Mouse (Mus musculus): ENCODE data around the gene Arpp21. TPM values are rescaled to one million over a fixed set of nuclear protein-coding genes. Genes with fewer than 3 reads are reported as not detected.
A peak's percentile ranks its signal among the peaks of the same experiment; 100 is the strongest.

Arpp21 gene
- polyA plus RNA-seq, 1 experiment from 2014 or later, result 61.8 TPM

DNA sequence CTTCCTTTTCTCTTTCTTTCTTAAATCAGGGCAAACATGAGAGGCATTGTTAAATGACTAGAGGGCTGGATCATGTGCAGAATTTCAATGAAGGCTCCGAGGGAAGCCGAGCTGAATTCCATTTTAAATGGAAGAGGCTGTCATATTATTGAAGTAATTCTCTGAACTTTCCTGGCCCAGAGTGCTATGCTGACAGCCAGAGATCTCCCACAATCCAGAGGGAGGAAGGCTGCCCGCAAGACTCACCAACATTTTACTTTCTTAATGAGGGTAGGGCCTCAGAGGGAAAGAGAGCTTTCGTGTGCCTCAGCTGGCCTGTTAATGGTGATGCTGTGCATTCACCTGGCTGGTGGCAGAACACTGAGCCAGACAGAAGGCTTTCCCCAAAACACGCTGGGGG lies 160.5 kb downstream of the Arpp21 start:
- Histone ChIP-seq H3K4me1 (ENCODE audit: control insufficient read depth, insufficient read depth, low read depth, low read length) (peaks cover 22% of the 10 kb centered on the region), H3K4me2 (ENCODE audit: low read length) (no peak overlapping the region), H3K9me3 (ENCODE audit: control insufficient read depth, low read length) (no peaks in the 10 kb centered on the region), H3K27me3 (replicated peaks; ENCODE audit: control insufficient read depth, insufficient read depth, low read length) (no peaks in the 10 kb centered on the region), H3K36me3 (ENCODE audit: control insufficient read depth, insufficient read depth, low read length) (peaks cover 3% of the 10 kb centered on the region; the same call in 1 of the 2 replicates), H3K27ac (ENCODE audit: low read depth, low read length) (peak overlapping the region; percentile 67), H3K9ac (ENCODE audit: low read depth, low read length) (no peak overlapping the region), H3K4me3 (ENCODE audit: low read length) (no peak overlapping the region)
- peak; percentile 48; the same call in 1 of the 2 replicates for ATAC-seq
- 27% methylated on average over 5 of the region's 5 CpGs for WGBS

DNA sequence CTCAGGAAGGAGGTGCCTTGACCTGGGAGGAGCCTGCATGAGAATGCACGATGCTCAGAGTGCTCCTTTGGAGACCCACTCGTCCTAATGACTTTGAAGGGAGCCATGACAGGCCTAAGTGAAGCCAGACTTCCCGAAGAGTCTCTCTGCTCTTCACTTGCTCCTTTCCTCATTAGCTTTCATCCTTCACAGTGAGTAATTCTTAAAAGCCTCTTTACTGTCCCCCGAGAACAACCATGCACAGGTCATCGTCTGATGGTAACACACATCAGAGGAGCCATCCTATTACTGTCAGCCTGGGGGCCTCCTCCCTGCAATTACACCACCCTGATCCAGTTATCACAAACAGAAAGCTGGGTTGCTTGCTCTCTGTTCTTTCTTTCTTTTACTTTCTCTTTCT lies 160.9 kb downstream of the Arpp21 start:
- peak; percentile 51; the same call in 1 of the 2 replicates for ATAC-seq
- Histone ChIP-seq H3K36me3 (ENCODE audit: control insufficient read depth, insufficient read depth, low read length) (peaks cover 3% of the 10 kb centered on the region; the same call in 1 of the 2 replicates), H3K27me3 (replicated peaks; ENCODE audit: control insufficient read depth, insufficient read depth, low read length) (no peaks in the 10 kb centered on the region), H3K27ac (ENCODE audit: low read depth, low read length) (peak overlapping the region; percentile 7; the same call in 1 of the 2 replicates), H3K4me3 (ENCODE audit: low read length) (no peak overlapping the region), H3K9me3 (ENCODE audit: control insufficient read depth, low read length) (no peaks in the 10 kb centered on the region), H3K4me1 (ENCODE audit: control insufficient read depth, insufficient read depth, low read depth, low read length) (peaks cover 22% of the 10 kb centered on the region), H3K4me2 (ENCODE audit: low read length) (no peak overlapping the region), H3K9ac (ENCODE audit: low read depth, low read length) (no peak overlapping the region)
- WGBS, result 12% methylated on average over 5 of the region's 5 CpGs

DNA sequence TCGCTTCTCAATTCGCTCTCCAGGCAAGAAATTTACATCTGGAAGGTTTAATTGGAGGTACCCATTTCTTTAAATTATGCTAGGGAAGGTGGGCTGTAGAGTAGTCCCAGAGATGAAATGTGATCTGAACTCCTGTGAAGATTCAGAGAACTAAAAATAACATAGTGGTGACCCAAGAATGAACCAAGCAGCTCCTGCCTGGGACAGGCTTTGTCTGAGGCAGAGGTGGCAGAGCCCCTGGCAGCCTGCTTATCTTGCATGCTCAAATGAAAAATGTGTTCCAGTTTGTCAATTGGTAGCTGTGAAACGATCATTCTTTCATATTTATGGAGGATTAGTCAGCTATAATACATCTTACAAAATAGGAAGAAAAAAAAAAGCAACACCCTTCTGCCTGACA lies 164.4 kb downstream of the Arpp21 start:
- WGBS, result 25% methylated on average over 3 of the region's 3 CpGs
- 0 out of 2 replicates have a peak, but pooled peaks have one; percentile 37 for ATAC-seq
- no peaks in the 10 kb centered on the region; the same call in 1 of the 2 replicates for H3K36me3 ChIP-seq (ENCODE audit: control insufficient read depth, insufficient read depth, low read length)
- peaks cover 22% of the 10 kb centered on the region for H3K4me1 ChIP-seq (ENCODE audit: control insufficient read depth, insufficient read depth, low read depth, low read length)
- H3K27ac ChIP-seq (ENCODE audit: low read depth, low read length), result 0 out of 2 replicates have a peak overlapping the region, but pooled peaks have one; percentile 35
- H3K4me2 ChIP-seq (ENCODE audit: low read length), result no peak overlapping the region
- H3K9me3 ChIP-seq (ENCODE audit: control insufficient read depth, low read length), result no peaks in the 10 kb centered on the region
- H3K27me3 ChIP-seq (replicated peaks; ENCODE audit: control insufficient read depth, insufficient read depth, low read length), result no peaks in the 10 kb centered on the region
- H3K9ac ChIP-seq (ENCODE audit: low read depth, low read length), result no peak overlapping the region
- no peak overlapping the region for H3K4me3 ChIP-seq (ENCODE audit: low read length)

DNA sequence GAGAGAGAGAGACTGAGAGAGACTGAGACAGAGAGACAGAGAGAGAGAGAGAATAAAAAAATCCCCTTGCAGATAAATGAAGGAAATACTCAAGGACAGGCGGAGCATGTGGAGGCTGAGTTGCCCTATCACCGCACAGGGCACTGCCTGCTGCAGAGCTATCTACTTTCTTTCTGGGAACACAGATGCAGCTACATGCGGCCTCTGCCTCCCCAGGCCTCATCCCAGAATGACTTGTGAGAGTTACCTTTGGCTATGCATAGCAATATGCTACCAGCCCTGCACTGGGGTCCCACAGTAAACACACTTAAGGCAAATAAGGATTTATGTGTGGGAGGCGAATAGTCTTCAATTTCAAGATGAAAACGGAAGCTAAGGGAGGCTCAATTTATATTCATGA lies 164.8 kb downstream of the Arpp21 start:
- WGBS, result 27% methylated on average over 5 of the region's 5 CpGs
- ATAC-seq, result no peak
- peak overlapping the region; percentile 48; the same call in 1 of the 2 replicates for H3K27ac ChIP-seq (ENCODE audit: low read depth, low read length)

DNA sequence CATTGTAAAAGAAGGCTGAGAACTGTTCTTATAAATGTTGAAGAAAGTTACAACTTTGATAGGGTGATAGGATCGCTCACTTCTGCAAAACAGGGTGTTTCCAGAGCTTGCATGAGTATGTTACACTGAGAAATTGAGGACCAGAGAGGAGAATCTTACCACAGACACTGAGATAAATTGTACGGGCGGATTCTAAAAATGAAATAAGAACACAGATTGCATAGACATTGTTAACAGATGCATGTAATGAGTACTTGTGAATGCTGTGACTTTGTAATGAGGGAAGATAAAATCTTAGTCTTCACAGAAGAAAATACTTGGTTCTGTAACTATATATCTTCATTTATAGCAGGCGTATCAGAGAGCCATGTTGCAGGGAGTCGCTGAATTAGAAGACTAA lies 167.5 kb downstream of the Arpp21 start:
- 88% methylated on average over 5 of the region's 5 CpGs for WGBS
- Histone ChIP-seq H3K4me3 (ENCODE audit: low read length) (no peak overlapping the region), H3K9ac (ENCODE audit: low read depth, low read length) (no peak overlapping the region), H3K9me3 (ENCODE audit: control insufficient read depth, low read length) (no peaks in the 10 kb centered on the region), H3K4me2 (ENCODE audit: low read length) (no peak overlapping the region), H3K27ac (ENCODE audit: low read depth, low read length) (no peak overlapping the region), H3K4me1 (ENCODE audit: control insufficient read depth, insufficient read depth, low read depth, low read length) (peaks cover 10% of the 10 kb centered on the region; the same call in 1 of the 2 replicates), H3K27me3 (replicated peaks; ENCODE audit: control insufficient read depth, insufficient read depth, low read length) (no peaks in the 10 kb centered on the region), H3K36me3 (ENCODE audit: control insufficient read depth, insufficient read depth, low read length) (no peaks in the 10 kb centered on the region; the same call in 1 of the 2 replicates)
- ATAC-seq, result no peak

More for the DNA sequence above, 164.8 kb downstream of the Arpp21 start:
- Histone ChIP-seq H3K9ac (ENCODE audit: low read depth, low read length) (no peak overlapping the region), H3K36me3 (ENCODE audit: control insufficient read depth, insufficient read depth, low read length) (no peaks in the 10 kb centered on the region; the same call in 1 of the 2 replicates), H3K4me2 (ENCODE audit: low read length) (no peak overlapping the region), H3K9me3 (ENCODE audit: control insufficient read depth, low read length) (no peaks in the 10 kb centered on the region), H3K4me3 (ENCODE audit: low read length) (no peak overlapping the region), H3K27me3 (replicated peaks; ENCODE audit: control insufficient read depth, insufficient read depth, low read length) (no peaks in the 10 kb centered on the region), H3K4me1 (ENCODE audit: control insufficient read depth, insufficient read depth, low read depth, low read length) (peaks cover 22% of the 10 kb centered on the region)

DNA sequence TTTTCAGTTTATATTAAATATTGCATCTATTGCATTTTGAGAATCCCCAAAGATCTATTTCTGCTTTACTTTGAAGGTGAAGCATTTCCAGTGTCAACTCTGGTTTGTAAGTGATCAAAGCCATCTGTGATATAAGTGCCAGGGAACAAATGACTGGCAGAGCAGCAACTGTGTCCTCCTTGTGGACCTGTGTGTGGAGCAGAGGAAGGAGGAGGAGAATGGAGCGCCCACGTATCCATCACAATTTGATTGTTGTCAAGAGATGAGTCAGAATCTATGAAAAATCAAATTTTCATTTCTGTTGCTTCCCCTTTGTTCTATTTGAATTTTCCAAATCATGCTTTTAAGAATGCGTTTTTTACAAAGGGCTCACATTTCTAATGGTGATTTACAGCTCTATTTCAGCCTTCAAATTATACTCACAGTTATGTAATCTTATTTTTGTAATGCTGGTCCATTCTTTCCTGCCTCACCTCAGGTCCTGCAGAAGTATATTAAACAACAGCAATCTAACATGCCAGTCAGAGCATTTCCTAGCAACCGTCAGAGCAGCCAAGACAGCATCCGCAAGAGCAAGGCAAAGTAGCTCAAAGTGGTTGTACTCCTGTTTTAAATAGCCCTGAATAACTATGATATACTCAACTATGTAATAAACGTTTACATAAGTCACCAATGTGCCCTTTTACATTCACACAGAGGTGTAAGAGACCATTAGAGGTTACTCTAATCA lies 174.9 kb downstream of the Arpp21 start:
- WGBS, result 49% methylated on average over 6 of the region's 6 CpGs
- Histone ChIP-seq H3K27ac (ENCODE audit: low read depth, low read length) (no peak overlapping the region), H3K27me3 (replicated peaks; ENCODE audit: control insufficient read depth, insufficient read depth, low read length) (no peaks in the 10 kb centered on the region), H3K4me2 (ENCODE audit: low read length) (no peak overlapping the region), H3K9ac (ENCODE audit: low read depth, low read length) (no peak overlapping the region; the same call in 1 of the 2 replicates), H3K4me1 (ENCODE audit: control insufficient read depth, insufficient read depth, low read depth, low read length) (no peaks in the 10 kb centered on the region), H3K9me3 (ENCODE audit: control insufficient read depth, low read length) (no peaks in the 10 kb centered on the region), H3K36me3 (ENCODE audit: control insufficient read depth, insufficient read depth, low read length) (no peaks in the 10 kb centered on the region), H3K4me3 (ENCODE audit: low read length) (no peak overlapping the region)
- no peak for ATAC-seq

DNA sequence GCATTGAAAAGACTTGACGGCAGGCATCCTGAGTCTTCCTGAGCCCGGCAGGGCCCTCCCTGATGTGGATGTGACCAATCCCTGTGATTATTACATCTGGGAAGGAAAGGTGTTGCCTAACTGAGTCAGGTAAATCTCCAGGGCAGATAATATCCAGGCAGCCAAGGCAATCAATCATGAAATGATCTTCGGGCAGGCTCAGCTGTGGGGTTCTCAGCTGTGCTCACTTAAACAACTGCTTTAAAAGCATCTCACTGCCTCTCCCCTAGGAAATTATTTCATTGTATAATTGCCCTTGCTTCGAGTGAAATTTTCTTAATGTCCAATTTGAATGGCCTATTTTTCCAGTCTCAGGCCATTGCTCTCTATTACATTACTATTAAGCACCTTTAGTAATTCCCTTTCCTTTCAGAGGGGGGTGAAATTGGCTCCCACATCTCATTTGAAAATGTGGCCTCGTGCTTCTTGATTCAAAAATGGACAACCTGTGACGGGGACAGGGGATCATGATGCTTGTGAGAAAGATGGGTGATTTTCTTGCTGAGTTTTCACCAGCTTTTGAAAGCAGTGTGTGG lies 180.8 kb downstream of the Arpp21 start:
- Histone ChIP-seq H3K27me3 (replicated peaks; ENCODE audit: control insufficient read depth, insufficient read depth, low read length) (no peaks in the 10 kb centered on the region), H3K4me1 (ENCODE audit: control insufficient read depth, insufficient read depth, low read depth, low read length) (no peaks in the 10 kb centered on the region; the same call in 1 of the 2 replicates), H3K36me3 (ENCODE audit: control insufficient read depth, insufficient read depth, low read length) (no peaks in the 10 kb centered on the region), H3K4me3 (ENCODE audit: low read length) (no peak overlapping the region), H3K9me3 (ENCODE audit: control insufficient read depth, low read length) (no peaks in the 10 kb centered on the region), H3K9ac (ENCODE audit: low read depth, low read length) (no peak overlapping the region), H3K4me2 (ENCODE audit: low read length) (no peak overlapping the region), H3K27ac (ENCODE audit: low read depth, low read length) (peak overlapping the region; percentile 34; the same call in 1 of the 2 replicates)
- 55% methylated on average over 6 of the region's 6 CpGs for WGBS
- peak; percentile 76 for ATAC-seq

DNA sequence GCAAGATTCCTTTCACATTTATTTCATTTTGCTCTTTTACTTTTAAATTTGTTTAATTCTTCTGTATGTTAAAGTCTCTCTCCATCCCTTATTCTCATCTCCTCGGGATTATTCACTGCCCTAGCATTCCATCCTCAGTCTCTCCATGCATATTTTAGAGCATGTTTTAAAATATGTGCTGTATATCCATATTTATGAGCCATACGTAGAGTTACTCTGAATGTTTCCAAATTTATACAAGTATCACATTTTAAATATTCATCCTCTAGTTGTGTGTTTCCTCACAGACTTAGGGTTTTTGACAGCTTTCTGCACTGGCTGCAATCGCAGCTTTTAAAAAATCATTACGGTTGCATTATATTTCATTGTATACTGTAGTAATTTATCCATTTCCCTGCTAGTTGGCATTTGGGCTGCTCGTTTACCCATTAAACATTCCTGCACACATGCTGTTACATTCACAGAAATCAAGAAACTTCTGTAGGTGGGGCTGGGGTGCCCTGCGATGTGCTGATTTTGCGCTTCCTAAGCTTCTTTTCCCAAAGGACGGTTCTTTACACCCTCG lies 187.8 kb downstream of the Arpp21 start:
- Histone ChIP-seq H3K4me2 (ENCODE audit: low read length) (no peak overlapping the region), H3K9me3 (ENCODE audit: control insufficient read depth, low read length) (no peaks in the 10 kb centered on the region), H3K27me3 (replicated peaks; ENCODE audit: control insufficient read depth, insufficient read depth, low read length) (no peaks in the 10 kb centered on the region), H3K27ac (ENCODE audit: low read depth, low read length) (no peak overlapping the region), H3K9ac (ENCODE audit: low read depth, low read length) (no peak overlapping the region), H3K4me3 (ENCODE audit: low read length) (no peak overlapping the region), H3K4me1 (ENCODE audit: control insufficient read depth, insufficient read depth, low read depth, low read length) (no peaks in the 10 kb centered on the region), H3K36me3 (ENCODE audit: control insufficient read depth, insufficient read depth, low read length) (no peaks in the 10 kb centered on the region)
- WGBS, result 83% methylated on average over 9 of the region's 9 CpGs
- ATAC-seq, result no peak

DNA sequence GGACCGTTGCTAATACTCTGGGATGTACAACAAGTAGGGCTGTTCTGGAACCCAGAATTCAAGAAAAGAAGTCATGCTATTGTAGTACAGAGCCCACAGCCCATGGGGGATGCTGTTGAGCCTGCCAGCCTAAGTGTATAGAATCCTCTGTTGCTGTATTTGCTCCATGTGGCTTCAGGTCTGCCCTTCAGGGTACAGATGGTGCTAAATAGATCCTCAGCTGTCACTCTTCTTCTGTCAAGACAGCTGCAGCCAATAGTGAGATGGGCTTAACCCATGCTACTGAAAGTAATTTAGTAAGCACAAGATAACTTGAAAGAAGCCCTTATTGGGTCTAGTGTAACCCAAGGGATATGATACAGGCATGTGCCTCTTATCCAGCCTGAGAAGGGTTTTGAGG lies 195.2 kb downstream of the Arpp21 start:
- Histone ChIP-seq H3K9ac (ENCODE audit: low read depth, low read length) (no peak overlapping the region), H3K36me3 (ENCODE audit: control insufficient read depth, insufficient read depth, low read length) (no peaks in the 10 kb centered on the region), H3K9me3 (ENCODE audit: control insufficient read depth, low read length) (no peaks in the 10 kb centered on the region), H3K4me2 (ENCODE audit: low read length) (no peak overlapping the region), H3K4me1 (ENCODE audit: control insufficient read depth, insufficient read depth, low read depth, low read length) (0 out of 2 replicates have a peak, but pooled peaks cover 4% of the 10 kb centered on the region), H3K27ac (ENCODE audit: low read depth, low read length) (no peak overlapping the region), H3K4me3 (ENCODE audit: low read length) (no peak overlapping the region), H3K27me3 (replicated peaks; ENCODE audit: control insufficient read depth, insufficient read depth, low read length) (no peaks in the 10 kb centered on the region)
- ATAC-seq, result no peak
- 76% methylated on average over 1 of the region's 1 CpGs for WGBS

Measured in hindbrain, embryonic 16.5 days (tissue).